Mouse (Mus musculus): ENCODE measurements around the gene Cryzl1. TPM values are rescaled to one million over a fixed set of nuclear protein-coding genes. Genes with fewer than 3 reads are reported as not detected.

Cryzl1 gene
- polyA plus RNA-seq, 1 experiment, result 42.5 TPM

DNA sequence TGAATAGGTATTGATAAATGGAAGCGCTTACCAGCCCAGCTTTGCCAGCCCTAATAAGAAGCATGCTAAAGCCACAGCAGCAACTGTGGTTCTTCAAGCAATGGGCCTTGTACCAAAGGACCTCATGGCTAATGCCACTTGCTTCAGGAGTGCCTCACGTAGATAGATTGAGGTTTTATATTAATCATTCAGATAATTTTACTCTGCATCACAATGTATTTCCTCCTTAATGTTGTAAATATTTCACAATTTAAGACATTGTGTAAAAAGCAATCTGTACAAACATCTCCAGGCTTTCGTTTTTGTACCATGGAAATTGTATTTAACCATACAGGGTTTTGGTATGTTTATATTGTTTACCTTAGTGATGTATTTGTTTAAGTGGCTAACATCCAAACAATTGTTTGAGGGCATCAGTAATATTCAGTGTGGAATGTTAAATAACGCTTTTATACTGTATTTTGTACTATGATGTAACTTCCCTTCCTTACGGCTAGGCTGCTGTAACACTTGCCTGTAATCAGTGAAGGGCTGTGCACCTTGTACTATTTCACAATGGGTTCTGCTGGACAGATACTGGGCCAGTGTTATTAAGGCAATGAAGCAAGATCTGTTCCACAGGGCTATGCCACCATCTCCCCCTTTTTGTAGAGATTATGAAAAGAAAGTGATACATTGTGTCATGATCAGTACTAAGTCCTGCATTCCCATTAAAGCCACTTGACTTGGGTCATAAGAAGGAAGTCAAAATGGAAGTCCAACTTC lies 50.4 kb downstream of the Cryzl1 start:
- Histone ChIP-seq H3K4me3 (replicated peaks; ENCODE audit: control insufficient read depth, low read depth, low read length) (no peak overlapping the region), H3K27ac (ENCODE audit: control insufficient read depth, insufficient read depth, low read depth, low read length, poor library complexity) (no peak overlapping the region), H3K4me1 (ENCODE audit: control insufficient read depth, insufficient read depth, low read length) (no peaks in the 10 kb centered on the region)
- WGBS, result 62% methylated on average over 5 of the region's 5 CpGs
- no peak for TF ChIP-seq CTCF (IDR thresholded peaks at IDR 0.05; ENCODE audit: control insufficient read depth, insufficient read depth, low read length)

DNA sequence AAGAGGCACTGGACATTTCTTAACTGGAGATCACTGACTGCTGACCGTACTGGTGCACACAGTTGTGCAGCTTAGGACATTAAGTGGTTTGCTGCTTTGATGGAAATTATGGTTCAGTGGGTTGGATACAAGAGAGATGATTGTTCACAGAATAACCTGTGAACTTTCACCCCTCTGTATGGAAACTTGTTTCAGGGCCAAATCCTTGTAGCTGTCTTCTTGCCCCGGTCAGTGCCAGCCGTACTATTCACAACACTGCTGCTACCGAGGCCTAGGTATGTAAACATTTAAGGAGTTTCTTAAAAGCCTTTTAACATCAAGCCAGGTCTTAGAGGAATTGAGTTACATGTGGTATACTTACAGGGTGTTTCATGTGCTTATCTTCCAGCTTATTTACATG lies 54.3 kb downstream of the Cryzl1 start:
- WGBS, result 93% methylated on average over 4 of the region's 4 CpGs
- Histone ChIP-seq H3K4me1 (ENCODE audit: control insufficient read depth, insufficient read depth, low read length) (no peaks in the 10 kb centered on the region), H3K27ac (ENCODE audit: control insufficient read depth, insufficient read depth, low read depth, low read length, poor library complexity) (no peak overlapping the region), H3K4me3 (replicated peaks; ENCODE audit: control insufficient read depth, low read depth, low read length) (no peak overlapping the region)
- TF ChIP-seq POLR2A (IDR thresholded peaks at IDR 0.05; ENCODE audit: borderline replicate concordance, control insufficient read depth, low read depth, low read length) (no peak), CTCF (IDR thresholded peaks at IDR 0.05; ENCODE audit: control insufficient read depth, insufficient read depth, low read length) (no peak)

DNA sequence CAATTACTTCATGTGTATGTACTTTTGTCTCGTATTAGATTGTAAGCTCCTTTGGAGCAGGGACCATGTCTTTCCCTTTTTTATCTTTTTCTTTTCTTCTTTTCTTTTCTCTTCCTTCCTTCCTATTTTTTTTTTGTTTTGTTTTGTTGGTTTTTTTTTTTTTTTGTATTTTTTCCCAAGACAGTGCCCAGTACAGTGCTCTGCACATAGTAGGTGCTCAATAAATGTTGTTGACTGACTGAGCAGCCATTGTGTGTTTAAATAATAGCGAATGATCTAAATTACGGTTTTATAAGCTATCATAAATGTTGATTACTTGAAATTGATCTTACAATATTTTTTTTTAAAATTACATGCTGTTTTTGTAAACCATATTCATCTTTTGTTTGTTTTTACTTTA lies 65.0 kb downstream of the Cryzl1 start:
- no peaks in the 10 kb centered on the region; the same call in 1 of the 2 replicates for H3K4me1 ChIP-seq (ENCODE audit: control insufficient read depth, insufficient read depth, low read length)
- H3K27ac ChIP-seq (ENCODE audit: control insufficient read depth, insufficient read depth, low read depth, low read length, poor library complexity), result no peak overlapping the region
- H3K4me3 ChIP-seq (replicated peaks; ENCODE audit: control insufficient read depth, low read depth, low read length), result no peak overlapping the region
- WGBS, result 93% methylated on average over 3 of the region's 3 CpGs
- no peak for TF ChIP-seq POLR2A (IDR thresholded peaks at IDR 0.05; ENCODE audit: borderline replicate concordance, control insufficient read depth, low read depth, low read length)
- TF ChIP-seq CTCF (IDR thresholded peaks at IDR 0.05; ENCODE audit: control insufficient read depth, insufficient read depth, low read length), result no peak

DNA sequence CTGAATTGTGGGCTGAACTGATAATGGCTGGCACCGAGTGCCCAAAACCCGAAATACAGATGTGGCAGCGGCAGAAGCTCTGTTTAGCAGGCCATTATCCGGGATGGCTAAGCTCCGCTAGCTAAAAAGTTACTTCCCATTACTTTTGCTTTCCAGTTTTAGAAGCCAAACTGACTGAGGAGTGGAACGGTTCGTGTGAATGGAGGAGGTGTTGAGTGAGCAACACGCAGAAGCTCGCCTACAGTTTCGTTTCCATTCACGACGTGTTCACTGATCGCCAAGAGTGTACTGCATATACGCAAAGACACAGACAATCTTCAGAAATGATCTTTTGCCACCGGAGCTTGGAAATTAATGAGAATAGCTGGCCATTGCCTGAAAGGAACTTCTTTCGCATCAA lies 66.4 kb downstream of the Cryzl1 start:
- no peak overlapping the region for H3K4me3 ChIP-seq (replicated peaks; ENCODE audit: control insufficient read depth, low read depth, low read length)
- no peaks in the 10 kb centered on the region; the same call in 1 of the 2 replicates for H3K4me1 ChIP-seq (ENCODE audit: control insufficient read depth, insufficient read depth, low read length)
- WGBS, result 93% methylated on average over 16 of the region's 16 CpGs
- no peak overlapping the region for H3K27ac ChIP-seq (ENCODE audit: control insufficient read depth, insufficient read depth, low read depth, low read length, poor library complexity)
- TF ChIP-seq POLR2A (IDR thresholded peaks at IDR 0.05; ENCODE audit: borderline replicate concordance, control insufficient read depth, low read depth, low read length) (no peak), CTCF (IDR thresholded peaks at IDR 0.05; ENCODE audit: control insufficient read depth, insufficient read depth, low read length) (no peak)

DNA sequence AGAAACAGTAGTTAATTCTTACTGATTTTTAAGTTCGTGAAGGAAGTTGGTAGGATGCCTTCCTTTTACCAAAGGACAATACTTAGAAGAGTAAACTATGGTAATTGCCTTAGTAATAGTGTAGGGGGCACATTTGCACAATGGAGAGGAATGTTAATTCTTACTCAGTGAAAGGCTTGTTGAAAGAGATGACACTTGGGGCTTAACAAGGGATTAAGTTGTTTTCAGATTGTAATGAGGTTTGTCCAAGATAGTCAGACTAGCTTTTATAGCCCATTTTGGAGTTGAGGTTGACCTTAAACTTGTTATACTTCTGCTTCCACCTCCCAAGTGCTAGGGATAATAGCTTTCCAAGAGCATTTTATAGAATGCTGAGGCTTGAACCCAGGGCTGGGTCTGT lies 67.4 kb downstream of the Cryzl1 start:
- 75% methylated on average over 1 of the region's 1 CpGs for WGBS
- no peak overlapping the region for H3K4me3 ChIP-seq (replicated peaks; ENCODE audit: control insufficient read depth, low read depth, low read length)
- H3K27ac ChIP-seq (ENCODE audit: control insufficient read depth, insufficient read depth, low read depth, low read length, poor library complexity), result no peak overlapping the region
- TF ChIP-seq POLR2A (IDR thresholded peaks at IDR 0.05; ENCODE audit: borderline replicate concordance, control insufficient read depth, low read depth, low read length) (no peak), CTCF (IDR thresholded peaks at IDR 0.05; ENCODE audit: control insufficient read depth, insufficient read depth, low read length) (no peak)
- H3K4me1 ChIP-seq (ENCODE audit: control insufficient read depth, insufficient read depth, low read length), result no peaks in the 10 kb centered on the region; the same call in 1 of the 2 replicates

DNA sequence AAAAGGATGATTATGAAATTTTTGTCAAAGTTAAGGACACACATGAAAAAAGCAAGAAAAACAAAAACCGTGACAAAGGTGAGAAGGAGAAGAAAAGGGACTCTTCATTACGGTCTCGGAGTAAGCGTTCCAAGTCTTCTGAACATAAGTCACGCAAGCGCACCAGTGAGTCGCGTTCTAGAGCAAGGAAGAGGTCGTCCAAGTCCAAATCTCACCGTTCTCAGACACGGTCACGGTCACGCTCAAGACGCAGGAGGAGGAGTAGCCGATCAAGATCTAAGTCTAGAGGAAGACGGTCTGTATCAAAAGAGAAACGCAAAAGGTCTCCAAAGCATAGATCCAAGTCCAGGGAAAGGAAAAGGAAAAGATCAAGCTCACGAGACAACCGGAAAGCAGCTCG lies 69.0 kb downstream of the Cryzl1 start:
- no peaks in the 10 kb centered on the region; the same call in none of the 2 replicates for H3K4me1 ChIP-seq (ENCODE audit: control insufficient read depth, insufficient read depth, low read length)
- H3K4me3 ChIP-seq (replicated peaks; ENCODE audit: control insufficient read depth, low read depth, low read length), result no peak overlapping the region
- TF ChIP-seq CTCF (IDR thresholded peaks at IDR 0.05; ENCODE audit: control insufficient read depth, insufficient read depth, low read length), result no peak
- 96% methylated on average over 20 of the region's 20 CpGs for WGBS
- no peak overlapping the region for H3K27ac ChIP-seq (ENCODE audit: control insufficient read depth, insufficient read depth, low read depth, low read length, poor library complexity)

DNA sequence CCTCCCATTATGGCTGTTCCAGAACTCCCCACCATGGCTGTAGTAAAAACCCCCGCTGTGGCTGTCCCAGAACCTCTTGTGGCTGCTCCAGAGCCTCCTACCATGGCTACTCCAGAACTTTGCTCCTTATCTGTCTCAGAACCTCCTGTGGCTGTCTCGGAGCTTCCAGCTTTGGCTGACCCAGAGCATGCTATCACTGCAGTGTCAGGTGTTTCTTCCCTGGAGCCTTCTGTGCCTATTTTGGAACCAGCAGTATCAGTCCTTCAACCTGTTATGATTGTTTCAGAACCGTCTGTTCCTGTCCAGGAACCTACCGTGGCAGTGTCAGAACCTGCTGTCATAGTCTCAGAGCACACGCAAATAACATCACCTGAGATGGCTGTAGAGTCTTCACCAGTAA lies 70.3 kb downstream of the Cryzl1 start:
- 94% methylated on average over 5 of the region's 5 CpGs for WGBS
- no peak for TF ChIP-seq CTCF (IDR thresholded peaks at IDR 0.05; ENCODE audit: control insufficient read depth, insufficient read depth, low read length)
- TF ChIP-seq POLR2A (IDR thresholded peaks at IDR 0.05; ENCODE audit: borderline replicate concordance, control insufficient read depth, low read depth, low read length), result no peak
- no peak overlapping the region for H3K4me3 ChIP-seq (replicated peaks; ENCODE audit: control insufficient read depth, low read depth, low read length)
- H3K4me1 ChIP-seq (ENCODE audit: control insufficient read depth, insufficient read depth, low read length), result no peaks in the 10 kb centered on the region; the same call in none of the 2 replicates
- H3K27ac ChIP-seq (ENCODE audit: control insufficient read depth, insufficient read depth, low read depth, low read length, poor library complexity), result no peak overlapping the region

DNA sequence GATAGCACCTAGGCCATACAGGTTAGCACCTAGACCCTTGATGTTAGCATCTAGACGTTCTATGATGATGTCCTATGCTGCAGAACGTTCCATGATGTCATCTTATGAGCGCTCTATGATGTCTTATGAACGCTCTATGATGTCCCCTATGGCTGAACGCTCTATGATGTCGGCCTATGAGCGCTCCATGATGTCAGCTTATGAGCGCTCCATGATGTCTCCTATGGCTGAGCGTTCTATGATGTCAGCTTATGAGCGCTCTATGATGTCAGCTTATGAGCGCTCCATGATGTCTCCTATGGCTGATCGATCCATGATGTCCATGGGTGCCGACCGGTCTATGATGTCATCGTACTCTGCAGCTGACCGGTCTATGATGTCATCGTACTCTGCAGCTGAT lies 71.5 kb downstream of the Cryzl1 start:
- no peak for TF ChIP-seq CTCF (IDR thresholded peaks at IDR 0.05; ENCODE audit: control insufficient read depth, insufficient read depth, low read length)
- no peak for TF ChIP-seq POLR2A (IDR thresholded peaks at IDR 0.05; ENCODE audit: borderline replicate concordance, control insufficient read depth, low read depth, low read length)
- Histone ChIP-seq H3K4me1 (ENCODE audit: control insufficient read depth, insufficient read depth, low read length) (no peaks in the 10 kb centered on the region; the same call in none of the 2 replicates), H3K27ac (ENCODE audit: control insufficient read depth, insufficient read depth, low read depth, low read length, poor library complexity) (no peak overlapping the region), H3K4me3 (replicated peaks; ENCODE audit: control insufficient read depth, low read depth, low read length) (no peak overlapping the region)
- 95% methylated on average over 17 of the region's 17 CpGs for WGBS

DNA sequence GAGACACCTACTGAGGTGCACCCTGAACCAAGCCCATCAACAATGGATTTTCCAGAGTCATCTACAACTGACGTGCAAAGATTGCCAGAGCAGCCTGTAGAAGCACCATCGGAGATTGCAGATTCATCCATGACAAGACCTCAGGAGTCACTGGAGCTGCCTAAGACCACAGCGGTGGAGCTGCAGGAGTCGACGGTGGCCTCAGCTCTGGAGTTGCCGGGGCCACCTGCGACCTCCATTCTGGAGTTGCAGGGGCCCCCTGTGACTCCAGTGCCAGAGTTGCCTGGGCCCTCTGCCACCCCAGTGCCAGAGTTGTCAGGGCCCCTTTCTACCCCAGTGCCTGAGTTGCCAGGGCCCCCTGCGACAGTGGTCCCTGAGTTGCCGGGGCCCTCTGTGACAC lies 73.5 kb downstream of the Cryzl1 start:
- H3K4me3 ChIP-seq (replicated peaks; ENCODE audit: control insufficient read depth, low read depth, low read length), result no peak overlapping the region
- H3K27ac ChIP-seq (ENCODE audit: control insufficient read depth, insufficient read depth, low read depth, low read length, poor library complexity), result no peak overlapping the region
- TF ChIP-seq CTCF (IDR thresholded peaks at IDR 0.05; ENCODE audit: control insufficient read depth, insufficient read depth, low read length) (no peak), POLR2A (IDR thresholded peaks at IDR 0.05; ENCODE audit: borderline replicate concordance, control insufficient read depth, low read depth, low read length) (no peak)
- WGBS, result 98% methylated on average over 9 of the region's 9 CpGs
- no peaks in the 10 kb centered on the region; the same call in none of the 2 replicates for H3K4me1 ChIP-seq (ENCODE audit: control insufficient read depth, insufficient read depth, low read length)
